Mouse (Mus musculus): Measurements from ENCODE around the gene Gm28539.
"Not testable (repeated sequence)": the region's sequence is repeated elsewhere in the genome, so short reads cannot be mapped to it uniquely, and the experiment has no call there.

The Gm28539 gene

DNA sequence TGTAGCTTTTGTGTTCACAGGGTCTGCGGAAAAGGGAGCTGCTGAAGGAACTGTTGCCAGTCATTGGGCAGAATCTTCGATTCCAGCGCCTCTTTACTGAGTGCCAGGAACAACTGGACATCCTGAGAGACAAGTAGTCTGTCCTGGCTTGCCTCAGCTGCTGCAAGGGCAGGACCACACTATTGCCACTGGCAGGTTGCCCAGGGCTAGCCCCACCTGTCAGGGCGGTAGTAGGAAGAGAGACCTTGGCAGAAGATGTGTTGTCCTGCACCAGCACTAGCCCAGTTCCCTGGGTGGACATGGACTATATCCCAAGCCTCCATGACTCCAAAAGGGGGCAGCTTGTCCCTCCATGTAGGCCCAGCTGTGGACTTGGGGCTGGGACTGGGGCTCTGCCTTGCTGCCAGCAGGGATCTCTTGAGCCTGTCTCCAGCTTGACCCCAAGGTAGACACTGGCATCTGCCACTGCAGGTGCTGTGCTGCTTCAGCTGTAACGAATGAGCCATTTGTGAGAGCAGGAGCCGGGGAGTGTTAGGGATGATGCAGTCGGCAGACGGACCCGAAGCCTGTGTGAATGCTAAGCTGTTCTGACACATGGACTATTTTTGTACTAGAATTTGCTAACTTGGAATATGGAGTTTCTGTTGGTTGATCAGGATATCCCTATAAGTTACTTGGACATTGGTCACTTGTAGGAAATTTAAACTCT is 133.2 kb downstream of the Gm28539 start:
- DNase-seq: no peak

GRCm38 (mm10) chr16:18970837-18971236 is 134.5 kb downstream of the Gm28539 start:
- DNase-seq: no peak

- DNase-seq: not testable (repeated sequence)
These were observed 139.3 kb downstream of the Gm28539 start for GRCm38 (mm10) chr16:18975665-18976064.

- DNase-seq: no peak
These were observed 139.9 kb downstream of the Gm28539 start for GRCm38 (mm10) chr16:18976315-18976714.

- no peak for DNase-seq
These were observed 150.0 kb downstream of the Gm28539 start for GRCm38 (mm10) chr16:18986381-18986780.

GRCm38 (mm10) chr16:18986860-18987259 is 150.5 kb downstream of the Gm28539 start:
- DNase-seq: no peak

DNA sequence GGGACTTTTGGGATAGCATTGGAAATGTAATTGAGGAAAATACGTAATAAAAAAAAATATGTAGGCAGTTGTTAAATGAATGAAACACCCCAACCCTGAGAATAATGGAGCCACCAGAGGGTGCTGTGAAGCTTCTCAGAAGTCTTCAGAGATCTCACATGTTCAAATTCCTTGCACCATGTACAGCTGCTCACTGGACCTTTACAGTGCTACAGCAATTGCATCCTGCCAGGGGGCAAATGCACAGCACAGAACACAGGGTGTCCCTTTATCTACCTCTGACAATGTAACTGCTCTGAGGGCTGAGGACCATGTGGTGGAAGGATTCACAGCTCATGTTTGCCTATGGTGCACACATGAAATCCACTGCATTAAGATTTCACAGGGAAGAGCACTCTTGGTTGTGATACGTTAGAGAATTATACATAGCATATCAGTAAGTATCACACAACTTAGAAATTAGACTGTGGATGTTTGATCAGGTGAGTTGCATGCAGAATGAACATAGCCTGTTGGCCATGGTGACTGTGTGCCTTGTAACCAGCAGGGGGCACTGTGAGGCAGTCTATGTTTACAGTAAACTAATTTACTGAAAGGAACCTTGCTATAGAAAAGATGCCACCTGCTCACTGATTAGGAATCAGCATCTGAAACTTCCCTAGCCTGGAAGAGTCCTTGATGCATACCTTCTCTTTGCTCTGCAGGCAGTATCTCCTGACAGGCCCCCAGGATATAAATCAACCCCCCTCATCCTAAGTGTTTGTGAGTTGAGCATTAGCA is 166.4 kb downstream of the Gm28539 start:
- DNase-seq: peak in 1 of 2 experiments; percentile 4

- DNase-seq: no peak
These were observed 167.4 kb downstream of the Gm28539 start for GRCm38 (mm10) chr16:19003757-19004156.

- DNase-seq: no peak
These were observed 168.9 kb downstream of the Gm28539 start for GRCm38 (mm10) chr16:19005298-19005697.

Data from kidney, postnatal 25 days (tissue).